Mouse (Mus musculus) fibroblast of lung, adult 2 months (primary cell): ENCODE measurements around the gene Dgkb.

Experiments used
- DNase-seq: peaks from one replicate; pipeline ENCODE4 v3.0.0-alpha.2; 2011; ENCODE audit warnings: low read depth

Gene Dgkb

DNA sequence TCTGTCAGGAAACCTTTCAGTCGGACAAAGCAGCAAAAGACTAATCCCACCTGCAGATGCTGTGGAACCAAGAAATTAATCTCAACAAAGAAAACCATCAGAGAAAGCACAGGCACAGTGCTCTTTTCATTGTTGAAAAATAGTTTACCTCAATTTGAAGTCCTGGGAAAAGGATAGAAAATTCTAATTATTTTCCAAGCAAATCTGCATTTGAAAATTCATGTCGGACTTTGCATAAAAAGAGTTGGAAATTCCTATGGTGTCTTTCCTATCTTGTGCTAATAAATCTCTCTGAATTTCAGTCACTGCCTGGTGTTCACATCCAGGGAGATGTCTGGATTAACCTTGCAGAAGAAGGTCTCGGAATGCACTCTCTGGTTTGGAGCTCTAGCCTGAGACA lies at the start of gene Dgkb:
Dgkb (plus strand) TSS at position 301 of the 400 bp plus-strand sequence.
- DNase-seq, result no peak

DNA sequence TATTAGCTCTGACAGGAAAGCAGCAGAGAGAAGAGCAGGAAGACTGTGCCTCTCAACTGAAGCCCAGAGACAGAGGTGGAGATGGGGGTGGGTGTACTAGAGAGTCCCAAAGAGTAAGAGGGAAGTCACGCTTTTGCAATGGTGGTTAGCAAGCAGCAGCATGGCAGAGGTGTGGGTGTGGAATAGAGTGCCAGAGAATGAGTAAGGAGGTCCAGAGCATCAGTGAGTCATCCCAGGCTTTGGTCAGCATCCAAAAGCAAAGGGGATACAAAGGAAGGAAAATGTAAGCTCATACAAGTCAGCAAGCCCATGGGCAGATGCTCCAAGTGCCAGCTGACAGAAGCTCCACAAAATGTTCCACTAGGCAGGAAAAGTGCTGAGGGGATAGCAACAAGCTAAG lies 47.7 kb upstream of the Dgkb start:
- peak; percentile 11 for DNase-seq

DNA sequence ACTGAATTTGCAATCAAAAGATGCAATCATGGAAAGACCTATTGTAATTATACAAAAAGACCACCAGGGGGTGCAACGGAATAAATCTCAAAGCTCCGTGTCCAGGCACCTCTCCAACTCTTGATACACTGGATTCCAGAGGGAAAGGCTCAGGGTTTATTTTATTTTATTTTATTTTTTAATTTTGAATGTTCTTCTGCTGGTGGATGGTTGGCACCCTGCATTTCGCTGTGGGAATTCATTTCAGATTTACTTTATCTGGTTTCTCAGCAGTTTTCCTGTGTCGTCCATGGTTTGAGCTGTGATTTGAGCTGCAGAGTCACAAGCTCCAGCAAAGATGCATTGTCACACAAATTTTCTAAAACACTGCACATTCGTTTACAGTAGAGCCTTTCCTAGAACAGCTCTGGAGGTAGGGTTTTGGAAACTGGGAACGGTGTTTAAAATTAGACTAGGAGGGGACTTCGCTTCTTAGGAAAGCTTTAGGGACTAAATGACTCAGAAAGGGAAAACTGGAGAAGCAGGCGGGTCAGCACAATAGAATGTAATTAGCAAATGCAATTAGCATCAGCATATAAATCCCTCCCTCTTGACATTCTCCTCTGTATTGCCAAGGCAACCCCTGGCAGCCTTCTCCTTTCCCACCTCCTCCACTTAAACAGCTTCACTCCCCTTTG lies 43.7 kb upstream of the Dgkb start:
- DNase-seq, result peak; percentile 9

DNA sequence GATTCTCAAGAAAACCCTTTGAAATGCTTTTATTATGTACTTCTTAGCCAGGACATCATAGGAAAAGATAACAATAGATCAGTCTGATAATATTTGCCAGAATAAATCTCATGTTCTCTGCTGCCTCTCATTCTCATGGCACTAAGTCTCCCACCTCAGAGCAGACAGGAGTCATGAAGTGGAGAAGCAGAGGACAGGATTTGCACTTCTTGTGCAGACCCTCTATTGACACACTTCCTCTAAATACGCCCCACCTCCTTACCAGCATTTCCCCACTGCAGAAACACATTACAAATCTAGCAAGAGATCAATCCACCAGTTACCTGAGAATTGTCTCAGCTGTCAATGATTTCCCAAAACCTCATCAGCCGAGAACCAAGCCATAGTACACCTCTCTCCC lies 42.9 kb upstream of the Dgkb start:
- no peak for DNase-seq

DNA sequence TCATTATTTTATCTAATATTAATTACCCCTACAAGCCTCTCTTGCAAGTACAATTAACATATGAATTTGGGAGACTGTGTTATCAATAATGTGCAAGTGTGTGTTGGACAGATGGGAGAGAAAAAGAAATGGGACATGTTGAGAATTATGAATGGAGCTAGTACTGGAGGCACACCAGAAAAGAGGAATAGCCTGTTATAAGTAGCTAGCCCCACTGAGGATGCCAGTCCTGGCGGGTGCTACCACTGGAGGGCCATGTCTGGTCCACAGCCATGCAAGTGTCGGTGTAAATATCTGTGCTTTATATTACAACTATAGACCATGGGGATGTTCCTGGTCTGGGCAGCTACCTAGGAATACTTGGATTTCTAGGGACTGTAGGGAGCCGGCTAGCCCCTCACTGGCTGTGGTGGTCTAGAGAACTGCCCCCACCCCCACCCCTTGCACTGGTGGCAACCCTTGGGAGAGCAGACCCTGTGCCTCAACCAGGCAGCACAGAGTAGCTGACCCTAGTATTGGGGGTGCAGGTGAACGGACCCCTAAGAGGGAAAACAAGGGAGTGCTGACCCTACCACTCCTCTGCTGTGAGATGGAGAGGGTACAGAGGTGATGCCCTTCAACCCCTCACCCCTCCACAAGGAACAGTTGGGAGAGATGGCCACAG lies 21.1 kb upstream of the Dgkb start:
- no peak for DNase-seq

DNA sequence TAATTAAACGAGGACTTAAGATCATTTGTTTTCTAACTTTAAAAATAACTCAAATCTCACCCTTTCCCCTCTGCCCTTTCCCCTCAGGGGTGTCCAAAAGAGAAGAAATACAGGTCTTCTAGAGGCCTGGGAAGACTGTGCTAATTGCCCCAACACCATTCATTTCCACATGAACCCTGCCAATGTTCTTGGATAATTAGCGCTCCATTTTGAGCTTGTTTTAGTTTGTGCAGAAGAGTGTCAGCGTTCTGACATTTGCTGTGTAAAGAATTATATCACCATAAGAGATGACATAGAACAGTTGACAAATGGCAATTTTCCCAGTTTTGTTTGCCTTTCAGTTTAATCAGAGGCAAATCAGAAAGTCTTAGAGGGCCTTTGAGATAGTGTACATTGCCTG lies 3.4 kb upstream of the Dgkb start:
- DNase-seq, result no peak

DNA sequence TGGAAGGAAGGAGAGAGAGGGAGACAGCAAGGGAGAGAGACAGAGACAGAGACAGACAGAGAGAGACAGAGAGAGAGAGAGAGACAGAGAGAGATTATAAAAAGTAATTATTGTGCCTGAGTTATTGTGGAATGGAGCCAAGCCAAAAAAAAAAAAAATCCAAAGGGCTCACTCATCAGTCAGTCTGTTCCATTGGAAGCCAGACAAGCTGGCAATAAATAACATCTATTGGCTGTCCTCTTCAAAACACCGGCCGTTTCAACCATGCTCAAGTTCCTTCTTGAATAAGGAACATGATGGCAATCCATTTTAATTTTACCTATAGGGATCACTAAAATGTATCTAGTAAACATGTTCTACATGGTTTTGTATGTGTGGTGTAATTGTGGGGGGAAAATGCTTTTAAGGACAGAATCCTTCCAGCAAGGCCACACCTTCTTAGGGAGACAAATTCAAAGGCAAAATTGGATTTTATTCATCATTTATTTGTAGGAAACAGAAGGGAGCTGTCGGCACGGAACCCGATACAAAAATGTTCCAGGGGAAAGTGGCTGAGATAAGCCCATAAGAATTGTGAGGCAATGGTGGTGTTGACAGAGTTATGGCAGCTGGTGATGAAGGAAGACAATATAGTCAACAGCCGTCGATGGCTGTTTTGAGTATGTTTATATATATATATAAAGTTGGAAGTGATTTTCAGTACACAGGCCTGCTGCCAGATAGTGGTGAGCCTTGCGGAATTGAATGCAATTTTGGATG lies 3.7 kb downstream of the Dgkb start:
- DNase-seq, result no peak

DNA sequence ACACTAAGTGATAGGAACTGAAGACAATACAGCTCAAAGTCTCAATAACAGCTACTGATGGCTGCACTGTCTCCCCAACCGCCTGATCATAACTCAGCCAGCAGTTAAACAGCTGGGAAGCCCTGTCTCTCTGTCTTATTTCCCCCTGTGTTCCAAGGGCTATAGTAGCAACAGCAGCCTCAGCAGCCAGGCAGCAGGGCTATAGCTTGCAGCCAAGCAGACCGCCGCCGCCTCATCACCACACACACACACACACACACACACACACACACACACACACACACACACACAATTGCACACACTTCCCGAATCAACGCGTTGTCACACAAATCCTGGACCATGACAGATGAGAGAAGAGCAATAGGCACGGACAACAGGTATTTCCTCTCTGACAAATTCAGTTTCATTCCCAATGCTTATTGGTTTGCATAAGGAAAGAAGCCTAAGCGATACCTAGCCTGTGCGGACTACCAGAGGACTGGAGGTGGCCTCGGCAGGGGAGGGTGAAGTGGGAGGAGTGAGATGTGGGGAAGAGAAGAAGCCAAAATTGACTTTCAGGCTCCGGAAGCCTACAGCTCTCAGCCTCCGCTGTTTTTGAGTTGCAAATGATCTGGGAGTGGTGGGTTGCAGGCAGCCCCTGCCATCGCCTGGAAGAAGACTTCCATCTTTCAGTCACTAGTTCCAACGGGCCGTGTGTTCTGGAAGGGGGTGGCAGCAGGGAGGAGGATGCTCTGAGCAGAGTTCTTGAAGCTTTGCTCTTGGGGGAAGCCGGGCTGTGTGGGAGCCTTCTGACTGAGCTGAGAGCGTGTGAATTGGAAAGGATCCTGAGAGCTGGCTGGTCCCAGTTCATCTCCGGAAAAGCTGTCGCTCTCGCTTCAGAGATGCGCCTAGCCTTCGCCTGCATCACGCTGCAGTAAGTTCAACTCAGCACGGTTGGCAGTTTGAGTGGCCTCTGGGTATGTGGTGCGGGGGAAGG lies 62.8 kb downstream of the Dgkb start:
- no peak for DNase-seq

DNA sequence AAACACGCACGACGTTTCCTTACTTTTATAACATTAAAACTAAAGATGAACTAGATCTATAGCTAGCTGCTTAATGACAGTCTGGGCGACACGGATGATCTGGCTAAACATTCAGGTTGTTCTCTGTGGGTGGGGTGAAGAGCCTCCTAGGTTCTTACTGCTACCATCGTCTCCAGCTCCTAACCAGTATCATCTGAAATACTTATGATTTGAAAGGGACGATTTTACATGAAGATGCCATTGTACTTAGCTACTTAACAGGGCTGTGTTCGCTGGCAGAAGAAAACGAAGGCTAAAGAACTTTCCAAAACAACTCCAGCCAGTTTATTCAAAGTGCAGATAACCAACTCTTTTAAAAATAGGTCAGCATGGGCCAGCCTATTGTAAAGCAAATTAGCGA lies 63.9 kb downstream of the Dgkb start:
- DNase-seq, result no peak

DNA sequence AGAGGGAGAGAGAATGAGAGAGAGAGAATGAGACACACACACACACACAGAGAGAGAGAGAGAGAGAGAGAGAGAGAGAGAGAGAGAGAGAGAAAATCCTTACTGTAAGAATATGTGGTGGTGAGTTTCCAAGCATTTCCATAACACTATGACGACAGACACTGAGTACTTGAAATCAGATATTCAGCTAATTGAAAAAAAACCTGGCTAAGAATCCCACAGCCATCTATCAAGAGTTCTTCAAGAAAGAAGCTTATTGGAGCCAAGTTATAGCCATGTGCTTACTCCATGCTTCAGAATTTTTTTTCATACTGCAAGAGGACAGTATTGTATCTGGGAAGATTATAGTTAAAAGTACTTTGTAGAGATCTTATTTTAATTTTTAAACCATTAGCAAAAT lies 65.3 kb downstream of the Dgkb start:
- DNase-seq, result no peak

DNA sequence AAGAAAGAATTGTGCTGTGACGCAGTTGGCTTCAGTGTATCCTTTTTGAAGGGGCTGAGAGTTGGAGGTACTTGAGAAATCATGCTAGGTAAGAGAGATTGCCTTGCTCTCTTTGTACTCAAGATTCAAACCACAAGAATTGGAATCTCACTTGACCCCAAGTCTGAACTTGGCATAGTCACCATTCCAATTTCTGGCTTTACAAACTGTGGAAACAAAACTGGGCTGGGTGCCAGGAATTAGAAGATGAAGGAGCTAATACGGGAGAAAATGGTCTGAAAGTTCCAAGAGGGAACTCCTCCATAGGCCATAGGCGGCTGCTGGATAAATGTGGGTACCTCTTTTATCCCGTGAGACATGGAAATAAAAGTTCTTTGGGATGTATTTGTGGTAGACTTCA lies 66.3 kb downstream of the Dgkb start:
- DNase-seq, result no peak

DNA sequence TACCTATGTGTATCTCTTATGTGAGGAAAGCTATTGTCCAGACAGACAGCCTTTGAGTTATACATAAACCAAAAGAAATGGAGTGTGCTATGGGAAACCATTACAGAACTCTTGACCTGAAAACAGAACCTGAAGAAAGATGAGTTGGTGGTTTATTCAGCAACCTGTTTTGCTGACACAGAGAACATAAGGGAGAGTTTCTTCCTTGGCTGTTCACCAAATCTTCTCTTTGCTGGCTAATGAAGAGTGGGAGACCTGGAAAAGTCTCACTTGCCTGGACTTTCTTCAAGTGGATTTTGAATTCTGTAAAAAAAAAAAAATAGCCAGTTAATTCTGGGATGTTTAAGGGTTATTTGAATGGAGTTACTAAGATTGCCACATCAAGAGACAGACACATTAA lies 71.1 kb downstream of the Dgkb start:
- no peak for DNase-seq

DNA sequence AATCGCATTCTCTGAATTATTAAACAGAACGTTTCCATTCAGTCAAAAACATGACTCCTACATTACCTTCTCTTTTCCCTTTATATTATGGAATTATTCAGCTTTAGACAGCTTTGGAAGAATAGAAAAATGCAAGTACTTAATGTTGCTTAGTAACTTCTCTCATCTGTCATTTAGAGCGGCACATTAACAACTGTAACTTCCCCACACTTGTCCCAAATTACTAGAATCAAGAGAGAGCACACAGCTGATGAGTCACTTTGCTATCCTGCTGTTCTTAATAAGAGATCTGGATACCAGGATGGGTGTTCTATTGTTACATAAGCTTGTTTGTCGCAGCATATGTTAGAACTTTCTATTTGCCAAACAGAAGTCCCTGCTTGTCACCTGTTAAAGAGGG lies 71.9 kb downstream of the Dgkb start:
- DNase-seq, result no peak

DNA sequence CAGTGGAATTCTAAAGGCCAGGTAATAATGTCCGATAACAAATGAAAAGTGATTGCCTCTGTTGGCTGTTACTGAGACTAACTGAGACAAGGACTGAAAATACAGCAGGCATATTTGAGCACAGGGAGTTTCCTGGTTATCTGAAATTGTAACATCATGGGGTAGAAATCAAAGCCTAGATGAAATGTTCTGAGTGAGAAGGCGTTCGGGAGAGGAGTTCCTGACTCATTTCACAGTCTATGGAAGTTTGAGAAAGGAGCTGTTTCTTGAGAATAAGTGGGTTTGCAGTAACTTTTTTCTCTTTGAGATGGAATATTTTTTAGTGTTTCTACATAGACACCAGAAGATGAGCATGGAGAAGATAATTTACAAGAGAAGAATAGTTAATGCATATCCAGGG lies 73.8 kb downstream of the Dgkb start:
- no peak for DNase-seq

DNA sequence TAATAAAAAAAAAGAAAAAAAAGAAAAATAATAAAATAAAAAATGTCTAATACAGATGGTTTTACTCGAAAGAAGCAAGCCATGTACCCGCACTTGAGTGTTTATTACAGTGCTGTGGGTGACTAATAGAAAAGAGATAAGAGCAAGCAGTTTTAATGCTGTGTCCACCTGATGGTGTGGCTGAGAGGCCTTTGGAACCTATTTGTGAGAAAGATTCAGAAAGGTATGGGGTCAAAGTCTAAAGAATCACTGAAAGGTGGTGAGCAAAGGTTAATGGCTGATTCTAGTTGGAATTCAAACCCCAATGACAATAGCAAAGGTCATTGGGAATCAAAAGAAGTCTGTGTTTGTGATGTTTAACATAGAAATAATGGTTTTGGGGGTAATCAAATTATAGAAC lies 124.6 kb downstream of the Dgkb start:
- no peak for DNase-seq

DNA sequence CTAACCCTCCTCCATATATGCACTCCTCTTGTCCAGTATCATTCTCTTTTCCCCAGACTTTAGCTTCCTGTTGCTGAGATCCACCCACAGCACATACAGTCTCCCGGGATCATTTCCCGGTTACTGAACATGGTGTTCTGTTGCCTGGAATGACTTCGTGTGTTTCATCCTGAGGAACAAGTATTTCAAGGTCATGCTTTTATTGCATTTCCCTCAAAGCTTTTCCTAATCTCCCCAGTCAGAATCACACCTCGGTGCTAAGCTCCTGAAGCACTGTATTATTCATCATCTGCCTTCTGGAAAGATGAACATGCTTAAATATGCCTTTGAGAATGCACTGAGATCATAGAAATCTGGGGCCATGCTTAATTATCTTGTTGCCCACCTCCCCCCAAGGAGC lies 138.7 kb downstream of the Dgkb start:
- no peak for DNase-seq

DNA sequence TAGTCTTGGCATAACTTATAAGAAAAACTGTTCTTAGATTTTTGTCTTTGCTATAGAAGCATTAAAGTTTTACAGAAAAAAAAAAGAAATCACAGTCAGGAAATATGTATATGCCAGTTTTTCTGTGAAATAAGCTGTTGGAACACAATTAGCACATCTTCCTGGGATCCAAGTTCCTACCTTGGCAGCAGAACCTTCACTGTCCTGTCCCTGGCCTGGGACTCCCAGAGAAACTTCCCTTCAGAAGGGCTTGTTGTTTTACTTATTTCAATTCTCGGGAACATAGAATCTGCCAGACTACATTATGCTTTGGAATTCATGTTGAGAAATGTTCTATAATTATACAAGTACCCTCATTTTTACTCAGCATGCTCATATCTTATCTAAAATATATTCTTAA lies 154.0 kb downstream of the Dgkb start:
- no peak for DNase-seq

DNA sequence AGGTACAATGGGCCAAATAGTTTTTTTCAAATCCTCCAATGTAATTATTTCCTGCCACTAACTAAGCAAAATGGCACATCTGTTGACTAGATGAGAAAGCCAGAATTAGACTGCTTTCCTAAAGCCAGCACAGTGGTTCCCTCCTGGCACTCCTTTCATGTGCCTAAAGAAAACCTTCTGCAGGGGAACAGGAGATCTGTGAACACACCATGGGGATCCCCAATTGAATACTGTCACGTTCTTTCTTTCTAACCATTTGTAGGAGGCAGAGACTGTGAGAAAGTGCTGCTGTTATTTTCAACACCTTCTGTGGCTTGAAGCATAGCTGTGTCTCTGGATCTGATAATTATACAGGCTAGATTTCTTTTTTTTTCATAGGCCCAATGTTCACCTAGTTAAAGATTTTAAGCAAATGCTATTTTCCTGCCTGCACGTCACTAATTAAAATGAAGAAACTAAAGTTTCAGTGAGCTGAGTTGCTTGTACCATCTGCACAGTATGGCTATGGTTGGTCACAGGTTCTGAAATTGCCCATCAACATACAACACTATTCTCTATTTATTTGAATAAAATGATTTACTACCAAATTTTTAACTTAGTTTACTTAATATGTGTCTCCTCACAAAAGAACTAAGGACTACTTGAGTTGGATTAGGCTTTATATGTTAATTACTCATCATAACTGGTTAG lies 161.1 kb downstream of the Dgkb start:
- no peak for DNase-seq

DNA sequence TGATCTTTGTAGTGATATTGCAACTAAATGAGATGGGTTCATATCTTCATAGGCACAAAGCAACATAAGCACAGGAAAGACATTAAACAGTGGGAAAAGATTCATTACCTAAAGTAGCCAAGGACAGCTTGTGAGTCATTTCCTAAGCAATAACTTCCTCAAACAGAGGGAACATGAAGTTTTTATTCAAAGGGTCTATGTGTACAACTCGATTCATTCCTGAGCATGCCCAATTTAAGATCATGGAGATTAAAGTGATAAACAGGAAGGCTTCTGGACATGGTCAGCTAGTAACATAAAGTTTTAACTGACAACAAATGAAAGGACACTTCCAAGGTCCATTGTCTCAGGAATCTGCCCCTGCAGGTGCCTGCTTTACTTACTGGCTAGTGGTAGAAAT lies 167.8 kb downstream of the Dgkb start:
- DNase-seq, result no peak

DNA sequence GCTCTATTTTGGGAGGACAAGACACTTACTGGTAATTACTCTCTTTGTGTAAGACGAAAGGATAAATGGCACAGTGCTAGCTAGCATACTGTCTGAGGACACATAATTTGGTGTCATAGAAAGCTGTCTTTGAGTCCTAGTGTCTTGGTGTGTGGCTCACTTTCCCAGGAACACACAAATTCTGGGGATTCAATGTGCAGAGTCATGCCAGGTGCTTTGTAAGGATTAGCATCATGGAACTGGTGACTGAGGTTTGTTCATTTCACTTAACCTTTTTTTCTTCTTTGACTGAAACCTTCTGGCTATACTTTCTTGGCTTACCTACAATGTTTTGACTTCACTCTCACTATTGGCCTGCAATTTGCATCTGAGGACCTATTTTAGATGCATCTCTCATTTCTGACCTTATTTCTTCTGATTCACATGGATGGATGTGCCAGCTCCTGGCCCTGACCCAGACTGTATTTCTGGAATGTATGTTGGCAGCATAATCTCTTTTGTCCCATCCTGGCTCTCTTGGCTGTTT lies 170.6 kb downstream of the Dgkb start:
- no peak for DNase-seq

DNA sequence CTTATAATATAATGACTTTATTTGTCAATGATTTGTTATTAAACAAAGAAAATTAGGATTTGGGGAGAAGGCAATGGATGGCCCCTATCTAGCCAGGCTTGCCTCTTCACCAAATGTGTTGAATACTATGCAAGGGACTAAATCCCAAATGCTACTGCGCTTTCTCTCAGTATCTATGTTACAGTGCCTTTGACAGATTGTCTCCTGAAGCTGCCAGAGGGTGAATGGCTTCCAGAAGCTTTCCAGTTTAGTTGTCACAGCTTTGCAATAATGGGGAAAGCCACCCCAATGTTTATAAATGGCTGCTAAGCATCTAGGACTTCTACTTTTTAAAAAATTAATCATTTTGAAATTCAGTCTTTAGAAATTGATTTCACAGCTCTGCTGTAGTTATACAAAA lies 175.7 kb downstream of the Dgkb start:
- DNase-seq, result no peak
